Mouse (Mus musculus): Measurements from ENCODE around the gene Tap1. TPM values are rescaled to one million over a fixed set of nuclear protein-coding genes. Genes with fewer than 3 reads are reported as not detected.
"Not testable (repeated sequence)": the region's sequence is repeated elsewhere in the genome, so short reads cannot be mapped to it uniquely, and the experiment has no call there.

The Tap1 gene
- polyA plus RNA-seq, 1 experiment from 2014 or later = 7.7 TPM

GRCm38 (mm10) chr17:34220401-34220800 is 33.0 kb downstream of the Tap1 start:
- H3K4me1 ChIP-seq; ATAC-seq (ENCODE audit: insufficient read depth, low FRiP score, low read depth); H3K27me3 ChIP-seq (replicated peaks); H3K36me3 ChIP-seq; H3K9me3 ChIP-seq; H3K4me2 ChIP-seq; H3K9ac ChIP-seq; H3K4me3 ChIP-seq (replicated peaks); H3K27ac ChIP-seq: not testable (repeated sequence)
- 98% methylated on average over 6 of the region's 16 CpGs for WGBS

- Histone ChIP-seq H3K27me3 (replicated peaks) (no peaks in the 10 kb centered on the region), H3K27ac (no peak overlapping the region), H3K4me1 (no peaks in the 10 kb centered on the region), H3K9ac (no peak overlapping the region), H3K36me3 (no peaks in the 10 kb centered on the region), H3K4me3 (replicated peaks) (no peak overlapping the region), H3K9me3 (no peaks in the 10 kb centered on the region), H3K4me2 (no peak overlapping the region)
- 89% methylated on average over 3 of the region's 3 CpGs for WGBS
- ATAC-seq (ENCODE audit: insufficient read depth, low FRiP score, low read depth) = no peak
These were observed 37.5 kb downstream of the Tap1 start for GRCm38 (mm10) chr17:34224816-34225215.

GRCm38 (mm10) chr17:34225426-34225825 is 38.1 kb downstream of the Tap1 start:
- H3K27ac ChIP-seq = no peak overlapping the region
- no peaks in the 10 kb centered on the region for H3K9me3 ChIP-seq
- no peaks in the 10 kb centered on the region for H3K27me3 ChIP-seq (replicated peaks)
- H3K4me2 ChIP-seq = no peak overlapping the region
- 95% methylated on average over 8 of the region's 8 CpGs for WGBS
- H3K4me1 ChIP-seq = no peaks in the 10 kb centered on the region
- ATAC-seq (ENCODE audit: insufficient read depth, low FRiP score, low read depth) = no peak
- no peak overlapping the region for H3K9ac ChIP-seq
- H3K36me3 ChIP-seq = no peaks in the 10 kb centered on the region
- H3K4me3 ChIP-seq (replicated peaks) = no peak overlapping the region

- H3K4me3 ChIP-seq (replicated peaks); H3K4me1 ChIP-seq; H3K9me3 ChIP-seq; H3K27ac ChIP-seq; H3K4me2 ChIP-seq; ATAC-seq (ENCODE audit: insufficient read depth, low FRiP score, low read depth); H3K9ac ChIP-seq; H3K36me3 ChIP-seq; H3K27me3 ChIP-seq (replicated peaks): not testable (repeated sequence)
- WGBS = 94% methylated on average over 16 of the region's 23 CpGs
These were observed 38.6 kb downstream of the Tap1 start for GRCm38 (mm10) chr17:34225911-34226310.

- H3K4me3 ChIP-seq (replicated peaks); H3K27me3 ChIP-seq (replicated peaks); H3K4me2 ChIP-seq; H3K4me1 ChIP-seq; H3K9ac ChIP-seq; H3K36me3 ChIP-seq; ATAC-seq (ENCODE audit: insufficient read depth, low FRiP score, low read depth); H3K27ac ChIP-seq; H3K9me3 ChIP-seq: not testable (repeated sequence)
- 94% methylated on average over 9 of the region's 9 CpGs for WGBS
These were observed 43.6 kb downstream of the Tap1 start for GRCm38 (mm10) chr17:34230971-34231370.

- H3K27ac ChIP-seq; H3K9me3 ChIP-seq; H3K9ac ChIP-seq; H3K4me1 ChIP-seq; H3K4me2 ChIP-seq; H3K36me3 ChIP-seq; H3K27me3 ChIP-seq (replicated peaks); ATAC-seq (ENCODE audit: insufficient read depth, low FRiP score, low read depth); H3K4me3 ChIP-seq (replicated peaks): not testable (repeated sequence)
- 90% methylated on average over 7 of the region's 7 CpGs for WGBS
These were observed 44.7 kb downstream of the Tap1 start for GRCm38 (mm10) chr17:34232021-34232420.

GRCm38 (mm10) chr17:34234926-34235325 is 47.6 kb downstream of the Tap1 start:
- Histone ChIP-seq H3K27me3 (replicated peaks) (no peaks in the 10 kb centered on the region), H3K4me1 (no peaks in the 10 kb centered on the region), H3K4me2 (no peak overlapping the region), H3K9ac (no peak overlapping the region), H3K27ac (no peak overlapping the region), H3K4me3 (replicated peaks) (no peak overlapping the region), H3K9me3 (no peaks in the 10 kb centered on the region), H3K36me3 (no peaks in the 10 kb centered on the region)
- 0 out of 2 replicates have a peak, but pooled peaks have one; percentile 14 for ATAC-seq (ENCODE audit: insufficient read depth, low FRiP score, low read depth)
- WGBS = 42% methylated on average over 9 of the region's 9 CpGs

- H3K4me3 ChIP-seq (replicated peaks) = no peak overlapping the region
- WGBS = 72% methylated on average over 5 of the region's 5 CpGs
- no peaks in the 10 kb centered on the region for H3K9me3 ChIP-seq
- H3K9ac ChIP-seq = no peak overlapping the region
- no peaks in the 10 kb centered on the region for H3K27me3 ChIP-seq (replicated peaks)
- no peak for ATAC-seq (ENCODE audit: insufficient read depth, low FRiP score, low read depth)
- H3K4me1 ChIP-seq = no peaks in the 10 kb centered on the region
- no peak overlapping the region for H3K27ac ChIP-seq
- H3K36me3 ChIP-seq = no peaks in the 10 kb centered on the region
- no peak overlapping the region for H3K4me2 ChIP-seq
These were observed 49.3 kb downstream of the Tap1 start for GRCm38 (mm10) chr17:34236691-34237090.

- Histone ChIP-seq H3K9me3 (no peaks in the 10 kb centered on the region), H3K4me3 (replicated peaks) (no peak overlapping the region), H3K36me3 (no peaks in the 10 kb centered on the region), H3K9ac (no peak overlapping the region), H3K27ac (no peak overlapping the region), H3K27me3 (replicated peaks) (no peaks in the 10 kb centered on the region), H3K4me2 (no peak overlapping the region), H3K4me1 (no peaks in the 10 kb centered on the region)
- ATAC-seq (ENCODE audit: insufficient read depth, low FRiP score, low read depth) = no peak
- 73% methylated on average over 3 of the region's 3 CpGs for WGBS
These were observed 50.4 kb downstream of the Tap1 start for GRCm38 (mm10) chr17:34237741-34238140.

- ATAC-seq (ENCODE audit: insufficient read depth, low FRiP score, low read depth) = no peak
- WGBS = 63% methylated on average over 3 of the region's 3 CpGs
- no peak within 1 kb of the TSS; the same call in 1 of the 2 replicates for H3K27ac ChIP-seq
These were observed 51.4 kb downstream of the Tap1 start, which contains the start of gene H2-Ob for GRCm38 (mm10) chr17:34238706-34239105. Gene H2-Ob (plus strand): TSS chr17:34238903.

GRCm38 (mm10) chr17:34239601-34240041 is 52.3 kb downstream of the Tap1 start:
- H3K9me3 ChIP-seq = no peaks in the 10 kb centered on the region
- no peaks in the 10 kb centered on the region for H3K27me3 ChIP-seq (replicated peaks)
- no peaks in the 10 kb centered on the region for H3K4me1 ChIP-seq
- H3K4me3 ChIP-seq (replicated peaks) = no peak overlapping the region
- H3K36me3 ChIP-seq = no peaks in the 10 kb centered on the region
- ATAC-seq (ENCODE audit: insufficient read depth, low FRiP score, low read depth) = no peak
- no peak overlapping the region for H3K9ac ChIP-seq
- 41% methylated on average over 10 of the region's 10 CpGs for WGBS
- no peak overlapping the region for H3K4me2 ChIP-seq
- H3K27ac ChIP-seq = no peak overlapping the region; the same call in 1 of the 2 replicates

More at GRCm38 (mm10) chr17:34238706-34239105, 51.4 kb downstream of the Tap1 start, which contains the start of gene H2-Ob:
- H3K27me3 ChIP-seq (replicated peaks) = no peaks in the 10 kb centered on the region
- no peak within 1 kb of the TSS for H3K4me3 ChIP-seq (replicated peaks)
- H3K9ac ChIP-seq = no peak within 1 kb of the TSS
- no peaks in the 10 kb centered on the region for H3K4me1 ChIP-seq
- no peak within 1 kb of the TSS for H3K4me2 ChIP-seq
- no peaks in the 10 kb centered on the region for H3K9me3 ChIP-seq
- H3K36me3 ChIP-seq = no peaks in the 10 kb centered on the region

- 68% methylated on average over 3 of the region's 3 CpGs for WGBS
- Histone ChIP-seq H3K36me3 (no peaks in the 10 kb centered on the region), H3K4me3 (replicated peaks) (no peak overlapping the region), H3K4me1 (no peaks in the 10 kb centered on the region), H3K27me3 (replicated peaks) (no peaks in the 10 kb centered on the region), H3K9ac (no peak overlapping the region), H3K9me3 (no peaks in the 10 kb centered on the region), H3K27ac (no peak overlapping the region), H3K4me2 (no peak overlapping the region)
- ATAC-seq (ENCODE audit: insufficient read depth, low FRiP score, low read depth) = no peak
These were observed 53.0 kb downstream of the Tap1 start for GRCm38 (mm10) chr17:34240366-34240765.

GRCm38 (mm10) chr17:34240916-34241315 is 53.6 kb downstream of the Tap1 start:
- Histone ChIP-seq H3K27me3 (replicated peaks) (no peaks in the 10 kb centered on the region), H3K9me3 (no peaks in the 10 kb centered on the region), H3K4me1 (no peaks in the 10 kb centered on the region), H3K4me2 (no peak overlapping the region), H3K9ac (no peak overlapping the region), H3K36me3 (no peaks in the 10 kb centered on the region), H3K27ac (no peak overlapping the region), H3K4me3 (replicated peaks) (no peak overlapping the region)
- ATAC-seq (ENCODE audit: insufficient read depth, low FRiP score, low read depth) = no peak
- 70% methylated on average over 6 of the region's 6 CpGs for WGBS
